Mouse (Mus musculus) CH12.LX (cell line): ENCODE measurements at regions not wholly inside any gene's neighbourhood (a gene's known extent, or its start where the extent isn't known, plus 50 kb on each side); places are given as distances from the start of the nearest gene placed in this dataset.

Experiments
- DNase-seq: peaks from one replicate; pipeline ENCODE4 v3.0.0-alpha.2; 2013; ENCODE audit errors: extremely low read depth
- H3K27ac ChIP-seq: 2 replicates; pipeline ENCODE4 v1.5.1; 2012; ENCODE audit warnings: low read depth, mild to moderate bottlenecking, control low read depth, moderate library complexity; ENCODE audit not compliant: insufficient read depth
- H3K27me3 ChIP-seq: replicated peaks from 2 replicates; pipeline ENCODE3; 2012; ENCODE audit warnings: inconsistent platforms
- H3K36me3 ChIP-seq, 2 experiments: replicated peaks in 1 of 2; 2 replicates each; pipeline versions ENCODE3 to v1.6.1; 2012; ENCODE audit warnings: inconsistent platforms in 1 of 2, low read length in 1 of 2, mild to moderate bottlenecking in 1 of 2, mixed read lengths in 1 of 2, moderate library complexity in 1 of 2; ENCODE audit not compliant: control insufficient read depth in 1 of 2, insufficient read depth in 1 of 2
- H3K4me1 ChIP-seq, 2 experiments: 2 replicates each; pipeline ENCODE4 v1.6.1; 2012; ENCODE audit warnings: inconsistent platforms in 1 of 2, moderate library complexity in 1 of 2; ENCODE audit not compliant: insufficient read depth in 2 of 2, control insufficient read depth in 1 of 2
- H3K4me2 ChIP-seq: 2 replicates; pipeline ENCODE4 v1.6.1; 2012; ENCODE audit warnings: low read depth, mild to moderate bottlenecking, control low read depth; ENCODE audit not compliant: poor library complexity, insufficient read depth, severe bottlenecking
- H3K4me3 ChIP-seq, 3 experiments: fragments of 150-350 bp in 1 of 3; sonication (generic) in 1 of 3; replicated peaks in 1 of 3; 2 replicates each; pipeline versions ENCODE3 to v1.5.1; 2011 to 2012; ENCODE audit warnings: low read depth in 2 of 3, low read length in 2 of 3, mild to moderate bottlenecking in 2 of 3, moderate library complexity in 2 of 3, control low read depth in 1 of 3, improper control_type of control experiment in 1 of 3, inconsistent platforms in 1 of 3, mixed read lengths in 1 of 3; ENCODE audit not compliant: poor library complexity in 1 of 3
- H3K79me2 ChIP-seq: replicated peaks from 2 replicates; pipeline ENCODE4 v1.6.1; 2012; ENCODE audit warnings: mild to moderate bottlenecking, moderate library complexity; ENCODE audit not compliant: control insufficient read depth, poor library complexity, insufficient read depth, severe bottlenecking; ENCODE audit errors: extremely low read depth
- H3K9ac ChIP-seq: 2 replicates; pipeline ENCODE4 v1.6.1; 2012; ENCODE audit warnings: low read depth, mild to moderate bottlenecking, control low read depth, moderate library complexity; ENCODE audit not compliant: insufficient read depth
- H3K9me3 ChIP-seq: replicated peaks from 2 replicates; pipeline ENCODE3; 2012; ENCODE audit warnings: low read length, inconsistent platforms, mixed read lengths
- CHD1 ChIP-seq: IDR thresholded peaks from 2 replicates; pipeline ENCODE4 v1.6.1; 2012; ENCODE audit warnings: low read depth, low read length, improper control_type of control experiment, inconsistent platforms
- CTCF ChIP-seq, 2 experiments: IDR thresholded peaks in 1 of 2; conservative IDR thresholded peaks in 1 of 2; 2 replicates each; pipeline ENCODE4 v1.5.1; 2011 to 2012; ENCODE audit warnings: low read depth in 2 of 2, low read length in 2 of 2, improper control_type of control experiment in 1 of 2, inconsistent platforms in 1 of 2, mild to moderate bottlenecking in 1 of 2, moderate library complexity in 1 of 2
- ELF1 ChIP-seq: IDR thresholded peaks from 2 replicates; pipeline ENCODE4 v1.6.1; 2014; ENCODE audit warnings: low read depth, mild to moderate bottlenecking, inconsistent platforms, low read length, improper control_type of control experiment
- EP300 ChIP-seq: IDR thresholded peaks from 2 replicates; pipeline ENCODE4 v1.6.1; 2011; ENCODE audit warnings: low read length, improper control_type of control experiment
- GABPA ChIP-seq: IDR thresholded peaks from 2 replicates; pipeline ENCODE4 v1.6.1; 2012; ENCODE audit warnings: low read depth, low read length, improper control_type of control experiment, inconsistent platforms; ENCODE audit not compliant: insufficient replicate concordance
- HCFC1 ChIP-seq: IDR thresholded peaks from 2 replicates; pipeline ENCODE4 v1.6.1; 2012; ENCODE audit warnings: low read depth, mild to moderate bottlenecking, inconsistent platforms, low read length, improper control_type of control experiment
- JUN ChIP-seq: IDR thresholded peaks from 2 replicates; pipeline ENCODE4 v1.6.1; 2011; ENCODE audit warnings: low read depth, mild to moderate bottlenecking, low read length, improper control_type of control experiment, moderate library complexity; ENCODE audit not compliant: insufficient read depth
- JUND ChIP-seq: conservative IDR thresholded peaks from 2 replicates; pipeline ENCODE4 v1.6.1; 2011; ENCODE audit warnings: low read depth, low read length, improper control_type of control experiment
- KAT2A ChIP-seq: IDR thresholded peaks from 2 replicates; pipeline ENCODE4 v1.6.1; 2012; ENCODE audit warnings: low read length, improper control_type of control experiment, inconsistent platforms; ENCODE audit not compliant: insufficient replicate concordance
- MAX ChIP-seq: IDR thresholded peaks from 2 replicates; pipeline ENCODE4 v1.6.1; 2011; ENCODE audit warnings: low read length, improper control_type of control experiment
- MEF2A ChIP-seq: IDR thresholded peaks from 2 replicates; pipeline ENCODE4 v1.6.1; 2014; ENCODE audit warnings: low read depth, mild to moderate bottlenecking, inconsistent platforms, low read length, improper control_type of control experiment, borderline replicate concordance
- MXI1 ChIP-seq: IDR thresholded peaks from 2 replicates; pipeline ENCODE4 v1.6.1; 2011; ENCODE audit warnings: mild to moderate bottlenecking, low read depth, low read length, improper control_type of control experiment
- MYC ChIP-seq: IDR thresholded peaks from 2 replicates; pipeline ENCODE4 v1.6.1; 2011; ENCODE audit warnings: low read depth, mild to moderate bottlenecking, improper control_type of control experiment, low read length
- NELFE ChIP-seq: IDR thresholded peaks from 2 replicates; pipeline ENCODE4 v1.6.1; 2011; ENCODE audit warnings: low read depth, low read length, improper control_type of control experiment
- NRF1 ChIP-seq: IDR thresholded peaks from 2 replicates; pipeline ENCODE4 v1.6.1; 2014; ENCODE audit warnings: low read depth, mild to moderate bottlenecking, inconsistent platforms, low read length, improper control_type of control experiment, moderate library complexity
- PAX5 ChIP-seq: IDR thresholded peaks from 2 replicates; pipeline ENCODE4 v1.6.1; 2012; ENCODE audit warnings: low read length, inconsistent platforms, mixed read lengths
- POLR2A ChIP-seq: IDR thresholded peaks from 2 replicates; pipeline ENCODE4 v1.6.1; 2011; ENCODE audit warnings: low read depth, mild to moderate bottlenecking, improper control_type of control experiment, low read length
- POLR2AphosphoS2 ChIP-seq: IDR thresholded peaks from 2 replicates; pipeline ENCODE4 v1.6.1; 2011; ENCODE audit warnings: low read depth, low read length, improper control_type of control experiment
- TBP ChIP-seq: conservative IDR thresholded peaks from 2 replicates; pipeline ENCODE4 v1.6.1; 2011; ENCODE audit warnings: low read depth, low read length, improper control_type of control experiment
- TCF12 ChIP-seq: IDR thresholded peaks from 2 replicates; pipeline ENCODE4 v1.6.1; 2014; ENCODE audit warnings: low read depth, mild to moderate bottlenecking, inconsistent platforms, low read length, improper control_type of control experiment
- UBTF ChIP-seq: IDR thresholded peaks from 2 replicates; pipeline ENCODE4 v1.6.1; 2012; ENCODE audit warnings: low read depth, mild to moderate bottlenecking, inconsistent platforms, low read length, improper control_type of control experiment, moderate library complexity
- USF1 ChIP-seq: IDR thresholded peaks from 2 replicates; pipeline ENCODE4 v1.6.1; 2014; ENCODE audit warnings: low read depth, mild to moderate bottlenecking, inconsistent platforms, low read length, improper control_type of control experiment
- USF2 ChIP-seq: conservative IDR thresholded peaks from 2 replicates; pipeline ENCODE4 v1.6.1; 2011; ENCODE audit warnings: low read depth, low read length, improper control_type of control experiment
- ZC3H11A ChIP-seq: IDR thresholded peaks from 2 replicates; pipeline ENCODE4 v1.6.1; 2012; ENCODE audit warnings: low read depth, mild to moderate bottlenecking, inconsistent platforms, low read length, improper control_type of control experiment
- dilution Hi-C: fragments of 300-500 bp; cut with MboI; formaldehyde crosslinking; loops from 2 replicates; pipeline ENCODE4 v1.14.3; 2020; ENCODE audit warnings: low sequenced_read_pairs; ENCODE audit not compliant: extremely low pct_unique_long_range_greater_than_20kb, extremely low pct_ligation_motif_present
- in situ Hi-C: fragments of 300-500 bp; cut with MboI; formaldehyde crosslinking; loops from 3 replicates; pipeline ENCODE4 v1.14.3; 2019; ENCODE audit warnings: low sequenced_read_pairs, low pct_ligation_motif_present, low pct_unique_long_range_greater_than_20kb, mixed read lengths

GRCm38 (mm10) chr4:51969751-51970150, 469.3 kb upstream of the Smc2 start:
- Histone ChIP-seq H3K4me2 (no peak overlapping the region), H3K4me1 (no peaks in the 10 kb centered on the region), H3K9ac (no peak overlapping the region), H3K9me3 (peaks cover 5% of the 10 kb centered on the region), H3K36me3 (no peaks in the 10 kb centered on the region), H3K27ac (no peak overlapping the region), H3K79me2 (no peaks in the 10 kb centered on the region), H3K4me3 (no peak overlapping the region), H3K27me3 (no peaks in the 10 kb centered on the region)
- in situ Hi-C loops (no loop called here), dilution Hi-C loops (no loop called here)
- TF ChIP-seq UBTF: no peak
- TF ChIP-seq MAX: no peak
- TF ChIP-seq MEF2A: no peak
- no peak for TF ChIP-seq ELF1
- no peak for TF ChIP-seq GABPA
- no peak for TF ChIP-seq MYC
- TF ChIP-seq CHD1: no peak
- TF ChIP-seq NELFE: no peak
- TF ChIP-seq KAT2A: no peak
- TF ChIP-seq TBP: no peak
- no peak for TF ChIP-seq HCFC1
- TF ChIP-seq EP300: no peak
- TF ChIP-seq JUN: no peak
- TF ChIP-seq POLR2A: no peak
- TF ChIP-seq JUND: no peak
- TF ChIP-seq NRF1: no peak
- no peak for DNase-seq

DNA sequence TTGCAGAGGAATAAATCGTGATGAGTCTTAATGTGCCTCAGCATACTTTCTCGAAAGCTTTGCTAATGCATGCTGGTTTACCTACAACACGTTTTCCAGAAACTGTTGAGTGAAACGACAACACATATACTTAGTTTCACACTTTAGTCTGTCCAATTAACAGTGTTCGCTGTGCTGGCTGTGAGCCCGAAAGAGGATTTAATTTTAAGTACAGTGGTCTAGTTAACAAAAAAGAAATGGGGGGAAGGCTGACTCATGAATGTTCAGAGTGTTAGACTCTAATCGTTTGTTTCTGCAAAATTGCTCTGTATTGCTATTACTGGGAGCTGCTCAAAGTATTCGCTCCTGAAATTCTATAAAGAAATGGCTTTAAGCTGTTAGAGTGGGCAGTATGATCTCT, 460.1 kb upstream of the Smc2 start:
- Histone ChIP-seq H3K36me3 (no peaks in the 10 kb centered on the region), H3K4me1 (no peaks in the 10 kb centered on the region), H3K27ac (no peak overlapping the region), H3K4me3 (no peak overlapping the region), H3K9me3 (peaks cover 6% of the 10 kb centered on the region), H3K27me3 (no peaks in the 10 kb centered on the region), H3K9ac (no peak overlapping the region), H3K4me2 (no peak overlapping the region)
- dilution Hi-C loops: no loop called here
- DNase-seq: no peak
- in situ Hi-C loops: no loop called here
- TF ChIP-seq UBTF (no peak), JUND (no peak), MAX (no peak), USF2 (no peak), POLR2AphosphoS2 (no peak), PAX5 (no peak), ZC3H11A (no peak), KAT2A (no peak), MXI1 (no peak), CTCF (conservative IDR thresholded peaks at IDR 0.05 in 1 of 2, IDR thresholded peaks at IDR 0.05 in 1 of 2; ENCODE audit: low read depth in 2 of 2, low read length in 2 of 2) (no peak), TCF12 (no peak), MYC (no peak), HCFC1 (no peak), GABPA (no peak), USF1 (no peak)
- TF ChIP-seq, all 38 proteins: peak for 0
- no peaks in the 10 kb centered on the region for H3K79me2 ChIP-seq
